Mouse (Mus musculus): ENCODE data around the gene Slc43a3.

DNA sequence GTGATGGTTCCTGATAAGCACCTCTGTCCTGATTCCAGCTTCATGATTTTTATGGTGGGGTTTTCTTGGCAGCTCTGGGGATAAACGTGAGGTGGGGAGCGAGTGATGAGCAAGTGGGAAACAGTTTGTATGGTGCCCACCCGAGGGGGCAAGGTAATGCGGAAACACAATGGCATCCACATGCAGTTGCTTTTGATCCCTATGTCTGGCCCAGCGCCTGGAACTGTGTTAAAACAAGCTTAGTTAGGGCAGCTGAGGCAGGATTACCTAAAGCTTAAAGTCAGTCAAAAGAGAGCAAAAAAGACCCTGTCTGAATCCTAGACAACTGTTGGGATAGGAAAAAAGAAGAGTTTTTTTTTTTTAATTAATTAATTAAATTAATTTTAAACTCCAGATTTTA is 1.3 kb upstream of the Slc43a3 start:
- TF ChIP-seq POLR2A (IDR thresholded peaks at IDR 0.05; ENCODE audit: borderline replicate concordance, extremely low read depth, insufficient read depth, insufficient read length, poor library complexity, severe bottlenecking) (no peak), CTCF (IDR thresholded peaks at IDR 0.05; ENCODE audit: borderline replicate concordance, extremely low read depth, insufficient read depth, insufficient read length) (no peak)

Data from brain, embryonic 14.5 days (tissue).